Mouse (Mus musculus) liver, embryonic 15.5 days (tissue): ENCODE results near the gene Clstn1. TPM values are rescaled to one million over a fixed set of nuclear protein-coding genes. Genes with fewer than 3 reads are reported as not detected.

Experiments
- ATAC-seq: fragments of 200-750 bp; cut with Nextera tagmentation; 2 replicates; pipeline ENCODE4 v1.8.0; 2017; ENCODE audit warnings: moderate number of reproducible peaks, mild to moderate bottlenecking, moderate library complexity; ENCODE audit not compliant: insufficient read depth
- H3K27ac ChIP-seq: fragments of 300-500 bp; sonication (generic); replicated peaks from 2 replicates; pipeline ENCODE4 v1.5.1; 2015; ENCODE audit warnings: mild to moderate bottlenecking, inconsistent platforms
- H3K27me3 ChIP-seq: fragments of 300-500 bp; sonication (generic); 2 replicates; pipeline ENCODE4 v1.6.1; 2015; ENCODE audit warnings: mild to moderate bottlenecking, inconsistent platforms
- H3K36me3 ChIP-seq: fragments of 300-500 bp; sonication (generic); replicated peaks from 2 replicates; pipeline ENCODE4 v1.6.1; 2015; ENCODE audit warnings: moderate library complexity, mild to moderate bottlenecking, inconsistent platforms
- H3K4me1 ChIP-seq: fragments of 300-500 bp; sonication (generic); replicated peaks from 2 replicates; pipeline ENCODE4 v1.6.1; 2015; ENCODE audit warnings: inconsistent platforms
- H3K4me2 ChIP-seq: fragments of 300-500 bp; sonication (generic); 2 replicates; pipeline ENCODE4 v1.6.1; 2015; ENCODE audit warnings: moderate library complexity, mild to moderate bottlenecking, inconsistent platforms
- H3K4me3 ChIP-seq: fragments of 300-500 bp; sonication (generic); replicated peaks from 2 replicates; pipeline ENCODE4 v1.5.1; 2015; ENCODE audit warnings: mild to moderate bottlenecking, inconsistent platforms
- H3K9ac ChIP-seq: fragments of 300-500 bp; sonication (generic); 2 replicates; pipeline ENCODE4 v1.6.1; 2015; ENCODE audit warnings: moderate library complexity, mild to moderate bottlenecking, inconsistent platforms
- H3K9me3 ChIP-seq: fragments of 300-500 bp; sonication (generic); replicated peaks from 2 replicates; pipeline ENCODE4 v1.6.1; 2016; ENCODE audit warnings: inconsistent platforms
- WGBS: fragments of 180-500 bp; shearing (Covaris S2); methylation state at CpG from one replicate; pipeline ENCODE4 v1.1.7; 2015; ENCODE audit warnings: mixed read lengths; ENCODE audit not compliant: insufficient replicate concordance; 5-methylcytosine and 5-hydroxymethylcytosine counted together
- polyA plus RNA-seq: library from polyadenylated mRNA; unstranded; fragments of >200 nt; fragmentation: Nextera tagmentation; extraction: Ambion mirVana; gene quantifications from 2 replicates; pipeline ENCODE4 v1.2.1, GENCODE M21; 2015

Clstn1 gene
- 2.0 and 2.5 TPM in 2 replicates for polyA plus RNA-seq

DNA sequence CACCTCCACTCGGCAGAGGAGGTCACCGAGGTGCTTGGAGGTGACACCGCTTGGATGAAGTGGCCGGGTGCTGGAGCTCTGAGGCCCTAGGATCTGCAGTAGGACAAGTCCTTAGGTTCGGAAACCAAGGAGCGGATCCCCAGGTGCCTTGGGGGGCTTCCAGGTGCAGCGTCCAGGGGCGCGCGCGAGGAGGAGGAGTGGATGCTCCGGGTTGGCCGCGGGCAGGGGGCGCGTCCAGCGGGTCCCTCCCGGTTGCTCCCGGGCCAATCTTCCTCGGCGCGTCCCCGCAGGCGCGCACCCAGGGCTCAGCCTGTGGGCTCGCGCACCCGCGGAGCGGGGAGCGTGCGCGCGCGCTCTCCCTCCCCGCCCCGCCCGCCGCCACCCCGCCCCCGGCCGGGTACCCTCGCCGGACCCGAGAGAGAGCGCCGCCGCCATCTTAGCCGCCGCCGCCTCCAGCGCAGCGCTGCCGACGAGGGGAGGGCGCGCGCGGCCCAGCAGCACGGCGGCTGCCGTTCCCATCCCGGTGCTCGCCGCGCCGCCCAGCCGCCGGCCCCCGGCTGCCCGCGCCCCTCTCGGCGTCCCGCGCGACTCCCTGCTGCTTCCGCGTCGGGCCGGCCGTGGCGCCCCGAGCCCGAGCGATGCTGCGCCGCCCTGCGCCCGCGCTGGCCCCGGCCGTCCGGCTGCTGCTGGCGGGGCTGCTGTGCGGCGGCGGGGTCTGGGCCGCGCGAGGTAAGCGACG, at the start of gene Clstn1:
Gene Clstn1 (plus strand): TSS at position 425 of the 739 bp plus-strand sequence.
- H3K27me3 ChIP-seq = peaks cover 80% of the 10 kb centered on the region
- H3K36me3 ChIP-seq = no peaks in the 10 kb centered on the region
- no peaks in the 10 kb centered on the region for H3K9me3 ChIP-seq
- no peak within 1 kb of the TSS for H3K27ac ChIP-seq
- peak; percentile 25; the same call in 1 of the 2 replicates for ATAC-seq
- no peak within 1 kb of the TSS; the same call in 1 of the 2 replicates for H3K9ac ChIP-seq
- peak within 1 kb of the TSS; percentile 62 for H3K4me3 ChIP-seq
- H3K4me2 ChIP-seq = peak within 1 kb of the TSS; percentile 73
- peaks cover 9% of the 10 kb centered on the region for H3K4me1 ChIP-seq
- WGBS = 2% methylated on average over 69 of the region's 103 CpGs

DNA sequence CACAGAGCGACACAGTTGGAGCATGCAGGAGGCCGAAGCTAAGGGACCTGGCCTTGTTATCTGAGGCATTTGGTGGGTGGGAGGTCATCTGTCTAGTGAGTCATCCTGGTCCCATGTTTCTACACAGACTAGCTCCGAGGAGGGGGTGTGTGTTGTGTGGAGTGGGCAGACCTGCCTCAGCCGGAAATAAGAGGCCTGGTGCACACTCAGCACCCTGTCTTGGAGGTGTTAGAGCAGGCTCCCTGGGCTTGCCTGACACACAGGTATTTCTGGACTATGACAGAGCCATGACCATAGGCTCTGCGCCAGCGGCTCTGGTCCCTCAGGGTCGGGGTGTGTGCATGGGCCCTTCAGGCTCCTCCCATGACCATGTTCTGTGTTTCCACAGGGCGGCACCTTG, 46.8 kb upstream of the Clstn1 start:
- 62% methylated on average over 8 of the region's 8 CpGs for WGBS
- Histone ChIP-seq H3K36me3 (no peaks in the 10 kb centered on the region), H3K9ac (no peak overlapping the region), H3K9me3 (no peaks in the 10 kb centered on the region), H3K4me1 (0 out of 2 replicates have a peak, but pooled peaks cover 3% of the 10 kb centered on the region), H3K4me3 (no peak overlapping the region), H3K4me2 (no peak overlapping the region), H3K27ac (no peak overlapping the region), H3K27me3 (no peaks in the 10 kb centered on the region)
- no peak for ATAC-seq

DNA sequence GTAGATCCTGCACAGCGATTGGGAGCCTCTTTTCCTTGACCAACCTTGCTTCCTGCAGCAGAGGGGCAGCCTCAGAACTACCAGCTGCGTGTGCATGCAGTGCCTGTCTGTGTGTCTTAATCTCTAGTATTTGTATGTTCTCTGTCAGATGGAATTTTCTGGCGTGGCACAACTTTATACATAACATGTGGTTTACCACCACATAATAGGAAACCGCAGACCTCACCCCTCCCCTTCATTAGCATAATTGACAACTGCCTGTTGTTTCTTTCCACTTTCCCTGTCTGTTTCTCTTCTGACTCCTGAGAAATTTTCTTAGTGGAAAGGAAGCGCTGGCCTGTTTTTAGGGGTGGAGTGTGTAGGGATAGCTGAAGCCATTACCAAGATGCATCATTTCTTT, 44.3 kb upstream of the Clstn1 start:
- no peaks in the 10 kb centered on the region for H3K27me3 ChIP-seq
- no peaks in the 10 kb centered on the region for H3K9me3 ChIP-seq
- ATAC-seq = no peak
- H3K4me1 ChIP-seq = peaks cover 3% of the 10 kb centered on the region; the same call in 1 of the 2 replicates
- 36% methylated on average over 5 of the region's 5 CpGs for WGBS
- no peak overlapping the region for H3K4me2 ChIP-seq
- no peak overlapping the region for H3K27ac ChIP-seq
- no peak overlapping the region for H3K4me3 ChIP-seq
- no peaks in the 10 kb centered on the region for H3K36me3 ChIP-seq
- H3K9ac ChIP-seq = no peak overlapping the region

DNA sequence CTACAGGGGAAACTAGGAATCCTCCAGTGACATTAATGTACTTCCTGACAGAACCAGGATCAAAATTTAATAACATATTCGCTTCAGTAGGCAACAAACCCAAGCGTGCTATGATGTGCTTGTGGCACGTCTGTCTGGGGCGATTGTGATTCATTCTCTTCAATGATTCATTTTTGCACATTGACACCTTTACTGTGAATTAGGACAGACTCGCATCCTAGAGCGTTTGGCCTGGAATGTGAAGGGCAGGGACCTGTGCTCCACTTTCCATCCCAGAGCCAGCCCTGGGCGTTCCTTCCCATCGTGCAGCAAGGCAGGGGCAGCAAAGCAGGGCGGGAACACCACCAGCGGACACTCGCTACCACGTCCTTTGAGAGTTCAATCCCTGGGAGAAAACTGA, 43.8 kb upstream of the Clstn1 start:
- ATAC-seq = no peak
- no peak overlapping the region for H3K4me3 ChIP-seq
- H3K9me3 ChIP-seq = no peaks in the 10 kb centered on the region
- no peaks in the 10 kb centered on the region for H3K27me3 ChIP-seq
- no peak overlapping the region for H3K27ac ChIP-seq
- no peaks in the 10 kb centered on the region for H3K36me3 ChIP-seq
- WGBS = 69% methylated on average over 12 of the region's 12 CpGs
- peaks cover 3% of the 10 kb centered on the region; the same call in 1 of the 2 replicates for H3K4me1 ChIP-seq
- H3K9ac ChIP-seq = no peak overlapping the region
- no peak overlapping the region for H3K4me2 ChIP-seq

DNA sequence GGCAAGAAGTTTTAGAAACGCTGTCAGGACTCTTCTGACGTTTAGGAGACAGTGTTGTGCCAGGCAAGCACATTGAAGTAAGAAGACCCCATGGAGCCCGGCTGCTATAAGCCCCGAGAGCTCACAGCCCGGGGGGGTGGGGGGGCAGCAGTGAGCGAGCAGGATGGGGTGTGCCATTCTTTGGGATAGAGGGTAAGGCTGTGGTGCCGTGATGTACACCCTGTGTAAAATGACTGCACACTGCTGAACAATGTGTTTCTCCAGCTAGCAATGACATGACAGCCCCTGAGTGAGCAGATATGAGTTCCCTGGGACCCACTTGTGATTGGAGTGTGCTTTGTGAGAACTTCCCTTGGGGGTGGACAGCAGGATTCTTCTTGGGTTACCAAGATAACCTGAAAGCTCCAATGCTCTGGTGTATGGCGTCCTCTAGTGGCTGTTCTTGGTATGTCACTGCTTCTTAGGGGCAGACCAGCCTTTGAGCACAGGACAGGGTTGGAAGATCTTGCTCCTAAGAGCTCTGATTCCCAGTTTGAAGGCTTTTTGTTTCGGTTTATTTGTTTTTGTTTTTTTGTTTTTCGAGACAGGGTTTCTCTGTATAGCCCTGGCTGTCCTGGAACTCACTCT, 43.2 kb upstream of the Clstn1 start:
- Histone ChIP-seq H3K27ac (no peak overlapping the region), H3K4me1 (peaks cover 3% of the 10 kb centered on the region; the same call in 1 of the 2 replicates), H3K4me3 (no peak overlapping the region), H3K36me3 (no peaks in the 10 kb centered on the region), H3K9ac (no peak overlapping the region), H3K27me3 (no peaks in the 10 kb centered on the region), H3K4me2 (no peak overlapping the region), H3K9me3 (no peaks in the 10 kb centered on the region)
- ATAC-seq = no peak
- 42% methylated on average over 10 of the region's 10 CpGs for WGBS

DNA sequence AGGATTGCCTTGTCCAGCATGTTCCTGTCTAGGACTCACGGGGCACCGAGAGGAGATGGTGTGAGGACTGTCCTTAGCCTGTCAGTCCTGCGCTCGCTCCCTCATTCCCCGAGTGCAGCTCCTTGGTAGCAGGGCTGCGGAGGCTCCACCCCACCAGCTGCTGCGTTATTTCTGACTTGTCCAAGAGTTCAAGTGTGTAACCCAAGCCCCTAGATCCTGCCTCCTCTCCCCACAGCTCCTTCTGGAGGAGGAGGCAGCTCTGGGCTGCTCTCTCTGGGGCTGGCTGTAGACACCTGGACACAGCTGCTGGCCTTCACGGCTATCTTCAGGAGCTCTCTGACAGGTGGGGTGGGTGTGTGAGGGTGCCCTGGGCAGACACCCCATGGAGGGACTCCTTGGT, 41.4 kb upstream of the Clstn1 start:
- H3K27ac ChIP-seq = no peak overlapping the region
- H3K9ac ChIP-seq = no peak overlapping the region

DNA sequence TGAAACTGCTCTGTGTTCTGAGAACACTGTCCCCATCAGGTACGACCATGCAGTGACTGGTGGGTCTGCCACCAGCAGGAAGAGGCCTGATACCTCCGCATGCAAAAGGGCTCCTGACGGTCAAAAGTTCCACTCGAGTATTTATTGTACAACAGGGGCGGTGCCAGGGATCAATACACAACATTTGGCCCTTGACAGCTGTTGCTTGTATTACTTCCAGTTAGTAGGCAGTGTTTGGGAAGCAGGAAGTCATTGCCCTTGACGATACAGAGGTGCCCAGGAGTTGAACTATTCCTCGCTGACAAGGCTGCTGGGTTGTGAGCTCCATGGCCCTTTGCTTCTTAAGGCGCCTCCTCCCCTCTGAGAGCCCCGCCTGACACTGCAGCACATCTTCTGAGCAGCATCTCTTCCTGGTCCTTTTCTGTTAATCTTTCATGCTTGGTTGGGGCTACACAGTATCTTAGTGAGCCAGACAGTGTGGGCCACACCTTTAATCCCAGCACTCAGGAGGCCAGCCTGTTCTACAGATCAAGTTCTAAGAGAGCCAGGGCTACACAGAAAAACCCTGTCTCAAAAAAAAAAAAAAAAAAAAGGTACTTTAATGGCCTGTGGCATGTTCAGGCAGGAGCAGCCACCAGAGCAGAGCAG, 39.3 kb upstream of the Clstn1 start:
- H3K4me2 ChIP-seq = no peak overlapping the region
- H3K4me3 ChIP-seq = no peak overlapping the region
- WGBS = 58% methylated on average over 9 of the region's 9 CpGs
- no peaks in the 10 kb centered on the region for H3K27me3 ChIP-seq
- no peaks in the 10 kb centered on the region for H3K9me3 ChIP-seq
- H3K27ac ChIP-seq = no peak overlapping the region
- H3K36me3 ChIP-seq = no peaks in the 10 kb centered on the region
- H3K4me1 ChIP-seq = peaks cover under 1% of the 10 kb centered on the region; the same call in 1 of the 2 replicates
- H3K9ac ChIP-seq = no peak overlapping the region
- peak; percentile 53; the same call in 1 of the 2 replicates for ATAC-seq

More for the DNA sequence above, 41.4 kb upstream of the Clstn1 start:
- no peaks in the 10 kb centered on the region for H3K27me3 ChIP-seq
- no peaks in the 10 kb centered on the region for H3K36me3 ChIP-seq
- peaks cover 3% of the 10 kb centered on the region; the same call in 1 of the 2 replicates for H3K4me1 ChIP-seq
- no peaks in the 10 kb centered on the region for H3K9me3 ChIP-seq
- WGBS = 66% methylated on average over 8 of the region's 8 CpGs
- ATAC-seq = no peak
- H3K4me2 ChIP-seq = no peak overlapping the region
- H3K4me3 ChIP-seq = no peak overlapping the region

DNA sequence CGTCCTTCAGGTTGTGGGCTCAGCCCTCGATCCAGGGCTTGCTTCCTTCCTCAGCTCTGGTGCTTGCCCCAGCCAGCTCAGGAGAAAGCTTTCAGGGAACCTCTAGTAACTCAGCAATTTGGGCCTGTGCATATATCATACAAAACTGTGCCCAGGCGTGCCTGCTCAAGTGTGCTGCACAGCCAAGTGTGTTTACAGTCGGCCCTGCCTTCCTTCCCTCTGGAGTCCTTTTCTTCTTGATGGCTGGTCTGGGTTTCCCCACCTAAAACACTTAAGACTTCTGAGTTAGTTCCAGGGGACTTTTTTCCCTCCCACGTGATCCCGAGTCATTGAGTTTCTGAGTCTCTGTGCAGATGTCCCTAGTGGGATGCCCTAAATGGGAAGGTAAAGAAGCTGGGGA, 38.7 kb upstream of the Clstn1 start:
- Histone ChIP-seq H3K27me3 (no peaks in the 10 kb centered on the region), H3K9me3 (no peaks in the 10 kb centered on the region), H3K4me2 (no peak overlapping the region), H3K4me1 (no peaks in the 10 kb centered on the region; the same call in 1 of the 2 replicates), H3K27ac (no peak overlapping the region), H3K4me3 (no peak overlapping the region), H3K36me3 (no peaks in the 10 kb centered on the region), H3K9ac (no peak overlapping the region)
- no peak for ATAC-seq
- 66% methylated on average over 6 of the region's 6 CpGs for WGBS

DNA sequence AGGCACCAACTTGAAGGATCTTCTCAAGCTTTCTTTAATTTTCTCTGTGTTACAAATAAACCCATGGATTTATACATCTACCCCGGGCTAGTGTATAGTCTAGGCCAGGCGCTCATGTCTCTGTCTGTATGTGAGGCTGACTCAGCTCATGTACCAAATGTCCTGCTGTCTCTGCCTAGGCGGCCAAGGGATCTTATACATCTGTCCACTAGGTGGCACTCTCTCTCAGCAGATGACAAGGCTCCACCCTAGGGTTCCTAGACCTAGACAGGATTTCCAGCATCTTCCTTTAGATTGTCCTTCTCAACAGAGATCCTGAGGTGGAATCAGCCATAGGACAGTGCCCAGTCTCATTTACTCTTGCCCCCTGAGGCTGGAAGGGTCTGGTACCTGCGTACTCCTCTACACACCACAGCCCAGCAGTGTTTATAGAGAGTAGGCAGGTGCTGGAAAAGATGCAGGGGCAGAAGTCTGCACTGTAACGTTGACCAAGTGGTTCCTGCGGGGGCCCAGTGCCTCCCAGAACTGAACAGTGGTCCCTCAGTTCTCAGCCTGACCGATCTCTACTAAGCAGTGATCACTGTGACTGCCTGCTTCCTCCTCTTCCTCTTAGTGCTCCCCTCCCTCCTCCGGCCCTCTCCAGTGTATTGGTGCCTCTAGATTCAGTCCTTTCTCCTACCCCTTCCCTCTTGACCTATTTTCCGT, 36.9 kb upstream of the Clstn1 start:
- H3K4me1 ChIP-seq = no peaks in the 10 kb centered on the region; the same call in 1 of the 2 replicates
- H3K27me3 ChIP-seq = no peaks in the 10 kb centered on the region
- H3K9me3 ChIP-seq = no peaks in the 10 kb centered on the region
- H3K4me3 ChIP-seq = no peak overlapping the region
- no peak overlapping the region for H3K9ac ChIP-seq
- 37% methylated on average over 9 of the region's 9 CpGs for WGBS
- no peak overlapping the region for H3K27ac ChIP-seq
- H3K4me2 ChIP-seq = no peak overlapping the region
- no peak for ATAC-seq
- no peaks in the 10 kb centered on the region for H3K36me3 ChIP-seq

DNA sequence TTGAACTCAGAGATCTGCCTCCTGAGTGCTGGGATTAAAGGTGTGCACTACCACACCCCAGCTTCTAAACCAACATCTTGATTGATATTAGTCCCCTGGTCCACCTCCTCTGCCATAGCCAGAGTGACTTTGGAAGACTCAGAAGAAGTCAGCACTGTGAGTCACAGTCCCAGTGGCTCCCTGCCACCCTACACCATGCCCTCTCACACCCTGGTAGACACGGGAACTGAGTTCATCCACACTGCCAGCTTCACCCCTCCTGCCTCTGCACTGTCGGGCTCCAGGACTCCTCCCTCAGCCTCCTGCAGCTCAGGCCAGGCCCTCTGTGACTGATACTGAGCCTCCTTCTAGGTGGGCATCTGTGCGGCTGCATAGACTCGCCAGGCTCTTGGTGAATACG, 35.4 kb upstream of the Clstn1 start:
- Histone ChIP-seq H3K4me1 (no peaks in the 10 kb centered on the region; the same call in 1 of the 2 replicates), H3K9ac (no peak overlapping the region), H3K27me3 (no peaks in the 10 kb centered on the region), H3K4me2 (no peak overlapping the region), H3K27ac (no peak overlapping the region), H3K36me3 (no peaks in the 10 kb centered on the region), H3K9me3 (no peaks in the 10 kb centered on the region), H3K4me3 (no peak overlapping the region)
- 63% methylated on average over 5 of the region's 5 CpGs for WGBS
- no peak for ATAC-seq
